Mouse (Mus musculus): ENCODE data around the gene Tsnax. TPM values are rescaled to one million over a fixed set of nuclear protein-coding genes. Genes with fewer than 3 reads are reported as not detected.

Tsnax gene
- total RNA-seq (2021) = 10 to 100 TPM; 80.0 to 90.7 TPM
- long read RNA-seq, experiment 1, transcript Tsnax-201 (6 exons, 2,391 nt) = major isoform, 230 of 249 reads
- long read RNA-seq, experiment 1, partial matches to known transcripts = 13 of 249 reads
- long read RNA-seq, experiment 1, other reads (novel, unspliced or antisense) = 5 of 249 reads
- long read RNA-seq, experiment 2, transcript Tsnax-201 (6 exons, 2,391 nt) = major isoform, 55 of 61 reads
- long read RNA-seq, experiment 2, partial matches to known transcripts = 2 of 61 reads
- long read RNA-seq, experiment 2, other reads (novel, unspliced or antisense) = 4 of 61 reads

GRCm38 (mm10) chr8:125012695-125013627 lies at the start of gene Tsnax:
Gene Tsnax, plus strand, starts transcription at chr8:125012997.
- peak; percentile 95 to 97 for DNase-seq

- DNase-seq = no peak
Observed at GRCm38 (mm10) chr8:124963246-124963645, 49.6 kb upstream of the Tsnax start.

GRCm38 (mm10) chr8:124964966-124965365 lies 47.8 kb upstream of the Tsnax start:
- no peak for DNase-seq

GRCm38 (mm10) chr8:124970312-124970933 lies 42.4 kb upstream of the Tsnax start:
- DNase-seq = peak in 1 of 2 experiments; percentile 20

- DNase-seq = no peak
Observed at GRCm38 (mm10) chr8:124973221-124973620, 39.6 kb upstream of the Tsnax start.

- no peak for DNase-seq
Observed at GRCm38 (mm10) chr8:124974254-124974653, 38.5 kb upstream of the Tsnax start.

- no peak for DNase-seq
Observed at GRCm38 (mm10) chr8:124976211-124976610, 36.6 kb upstream of the Tsnax start.

- DNase-seq = no peak
Observed at GRCm38 (mm10) chr8:124978026-124978425, 34.8 kb upstream of the Tsnax start.

GRCm38 (mm10) chr8:124980036-124980435 lies 32.8 kb upstream of the Tsnax start:
- no peak for DNase-seq

- no peak for DNase-seq
Observed at GRCm38 (mm10) chr8:124980828-124981227, 32.0 kb upstream of the Tsnax start.

- DNase-seq = no peak
Observed at GRCm38 (mm10) chr8:124990923-124991667, 21.7 kb upstream of the Tsnax start.

- DNase-seq = no peak
Observed at GRCm38 (mm10) chr8:124991668-124991926, 21.2 kb upstream of the Tsnax start.

- DNase-seq = no peak
Observed at GRCm38 (mm10) chr8:124995776-124996175, 17.0 kb upstream of the Tsnax start.

- no peak for DNase-seq
Observed at GRCm38 (mm10) chr8:125024085-125024484, 11.3 kb downstream of the Tsnax start.

- DNase-seq = no peak
Observed at GRCm38 (mm10) chr8:125027211-125027610, 14.4 kb downstream of the Tsnax start.

- DNase-seq = no peak
Observed at GRCm38 (mm10) chr8:125028841-125029240, 16.0 kb downstream of the Tsnax start.

- DNase-seq = no peak
Observed at GRCm38 (mm10) chr8:125031276-125031675, 18.5 kb downstream of the Tsnax start.

GRCm38 (mm10) chr8:125034669-125035068 lies 21.9 kb downstream of the Tsnax start:
- peak; percentile 76 to 83 for DNase-seq

GRCm38 (mm10) chr8:125037081-125037480 lies 24.3 kb downstream of the Tsnax start:
- DNase-seq = peak in 1 of 2 experiments; percentile 6

GRCm38 (mm10) chr8:125038731-125039130 lies 25.9 kb downstream of the Tsnax start:
- no peak for DNase-seq

- DNase-seq = no peak
Observed at GRCm38 (mm10) chr8:125040587-125041375, 28.0 kb downstream of the Tsnax start.

Data from adrenal gland, postnatal 36 days (tissue).